Mouse (Mus musculus) embryonic facial prominence, embryonic 14.5 days (tissue): ENCODE measurements around the gene Dnm1. TPM values are rescaled to one million over a fixed set of nuclear protein-coding genes. Genes with fewer than 3 reads are reported as not detected.

Experiments used
- ATAC-seq: fragments of 200-750 bp; cut with Nextera tagmentation; 2 replicates; pipeline ENCODE4 v1.8.0; 2017; ENCODE audit warnings: low read depth, moderate number of reproducible peaks, moderate TSS enrichment
- DNase-seq: peaks from one replicate; pipeline ENCODE4 v3.0.0-alpha.2; 2015; ENCODE audit warnings: low spot score
- H3K27ac ChIP-seq: fragments of 300-500 bp; sonication (generic); replicated peaks from 2 replicates; pipeline ENCODE4 v1.5.1; 2014; ENCODE audit warnings: low read depth, mild to moderate bottlenecking, low read length, moderate library complexity
- H3K27me3 ChIP-seq: fragments of 300-500 bp; sonication (generic); replicated peaks from 2 replicates; pipeline ENCODE4 v1.6.1; 2014; ENCODE audit warnings: low read length; ENCODE audit not compliant: control insufficient read depth, insufficient read depth
- H3K36me3 ChIP-seq: fragments of 300-500 bp; sonication (generic); 2 replicates; pipeline ENCODE4 v1.6.1; 2014; ENCODE audit warnings: low read length, mixed read lengths; ENCODE audit not compliant: control insufficient read depth, insufficient read depth
- H3K4me1 ChIP-seq: fragments of 300-500 bp; sonication (generic); 2 replicates; pipeline ENCODE4 v1.6.1; 2014; ENCODE audit warnings: antibody characterized with exemption, low read length; ENCODE audit not compliant: control insufficient read depth, insufficient read depth
- H3K4me2 ChIP-seq: fragments of 300-500 bp; sonication (generic); 2 replicates; pipeline ENCODE4 v1.6.1; 2014; ENCODE audit warnings: low read depth, mild to moderate bottlenecking, low read length, moderate library complexity, mixed read lengths
- H3K4me3 ChIP-seq: fragments of 300-500 bp; sonication (generic); 2 replicates; pipeline ENCODE4 v1.5.1; 2014; ENCODE audit warnings: low read depth, mild to moderate bottlenecking, low read length
- H3K9ac ChIP-seq: fragments of 300-500 bp; sonication (generic); 2 replicates; pipeline ENCODE4 v1.6.1; 2014; ENCODE audit warnings: low read depth, mild to moderate bottlenecking, low read length, moderate library complexity, mixed read lengths
- H3K9me3 ChIP-seq: fragments of 300-500 bp; sonication (generic); 2 replicates; pipeline ENCODE4 v1.6.1; 2016; ENCODE audit warnings: low read length; ENCODE audit not compliant: control insufficient read depth
- WGBS: fragments of 180-500 bp; shearing (Covaris S2); extraction: QIAGEN DNeasy Blood & Tissue Kit; methylation state at CpG from one replicate; pipeline ENCODE4 v1.1.7; 2014; 5-methylcytosine and 5-hydroxymethylcytosine counted together
- polyA plus RNA-seq: library from polyadenylated mRNA; unstranded; fragments of >200 nt; fragmentation: Nextera tagmentation; extraction: Ambion mirVana; gene quantifications from 2 replicates; pipeline ENCODE4 v1.2.1, GENCODE M21; 2014

Dnm1 gene
- polyA plus RNA-seq, 1 experiment from 2014 or later = 34.1 TPM

GRCm38 (mm10) chr2:32348311-32348710, 4.8 kb downstream of the Dnm1 start:
- Histone ChIP-seq H3K36me3 (peaks cover 19% of the 10 kb centered on the region), H3K4me3 (no peak overlapping the region), H3K27ac (no peak overlapping the region), H3K4me2 (no peak overlapping the region), H3K4me1 (peaks cover 17% of the 10 kb centered on the region), H3K9ac (no peak overlapping the region; the same call in 1 of the 2 replicates), H3K27me3 (no peaks in the 10 kb centered on the region), H3K9me3 (no peaks in the 10 kb centered on the region)
- ATAC-seq = no peak
- 81% methylated on average over 10 of the region's 11 CpGs for WGBS
- no peak for DNase-seq

- Histone ChIP-seq H3K36me3 (peaks cover 21% of the 10 kb centered on the region), H3K4me1 (peaks cover 19% of the 10 kb centered on the region)
These were observed 6.1 kb downstream of the Dnm1 start for GRCm38 (mm10) chr2:32347019-32347418.

GRCm38 (mm10) chr2:32344598-32345321, 8.4 kb downstream of the Dnm1 start:
- no peak overlapping the region for H3K27ac ChIP-seq
- no peak overlapping the region for H3K9ac ChIP-seq

More at GRCm38 (mm10) chr2:32347019-32347418, 6.1 kb downstream of the Dnm1 start:
- ATAC-seq = no peak
- Histone ChIP-seq H3K9me3 (no peaks in the 10 kb centered on the region), H3K27me3 (no peaks in the 10 kb centered on the region), H3K9ac (no peak overlapping the region), H3K4me2 (no peak overlapping the region), H3K27ac (no peak overlapping the region), H3K4me3 (no peak overlapping the region)
- no peak for DNase-seq
- whole genome bisulfite sequencing = 76% methylated on average over 6 of the region's 6 CpGs

DNA sequence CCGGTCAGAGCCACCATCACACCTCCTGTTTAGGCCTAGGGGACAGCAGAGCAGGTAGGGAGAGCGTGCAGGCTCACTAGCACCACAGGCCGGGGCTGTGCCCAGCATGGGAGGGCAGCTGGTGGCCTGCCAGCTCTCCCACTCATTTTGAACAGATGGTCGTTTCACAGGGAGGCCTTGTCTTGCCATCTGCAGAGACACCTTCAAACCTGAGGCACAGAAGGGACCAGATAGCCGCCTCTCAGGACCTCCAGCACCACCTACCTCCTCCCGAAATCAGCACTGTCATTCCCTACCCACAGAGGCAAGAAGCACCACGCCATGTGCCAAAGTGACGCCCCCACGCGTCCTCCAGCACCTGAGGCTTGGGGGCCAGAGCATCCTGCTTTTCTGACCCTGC, 9.1 kb downstream of the Dnm1 start:
- WGBS = 87% methylated on average over 10 of the region's 10 CpGs
- no peak overlapping the region for H3K4me3 ChIP-seq
- no peak for DNase-seq

More at GRCm38 (mm10) chr2:32344598-32345321, 8.4 kb downstream of the Dnm1 start:
- peaks cover 5% of the 10 kb centered on the region for H3K4me1 ChIP-seq
- peaks cover 32% of the 10 kb centered on the region for H3K36me3 ChIP-seq
- no peak overlapping the region for H3K4me3 ChIP-seq
- DNase-seq = no peak
- H3K27me3 ChIP-seq = no peaks in the 10 kb centered on the region
- no peak overlapping the region for H3K4me2 ChIP-seq
- H3K9me3 ChIP-seq = no peaks in the 10 kb centered on the region
- 66% methylated on average over 14 of the region's 14 CpGs for WGBS
- no peak for ATAC-seq

GRCm38 (mm10) chr2:32343351-32343671, 9.8 kb downstream of the Dnm1 start:
- no peak for ATAC-seq
- H3K27me3 ChIP-seq = no peaks in the 10 kb centered on the region
- H3K9me3 ChIP-seq = no peaks in the 10 kb centered on the region
- WGBS = 87% methylated on average over 2 of the region's 2 CpGs
- H3K27ac ChIP-seq = peak overlapping the region; percentile 24; the same call in 1 of the 2 replicates
- H3K4me2 ChIP-seq = no peak overlapping the region
- H3K4me1 ChIP-seq = peaks cover 3% of the 10 kb centered on the region; the same call in 1 of the 2 replicates
- H3K36me3 ChIP-seq = peaks cover 38% of the 10 kb centered on the region
- no peak for DNase-seq
- H3K4me3 ChIP-seq = no peak overlapping the region
- H3K9ac ChIP-seq = no peak overlapping the region

More for the DNA sequence above, 9.1 kb downstream of the Dnm1 start:
- Histone ChIP-seq H3K27me3 (no peaks in the 10 kb centered on the region), H3K27ac (no peak overlapping the region; the same call in 1 of the 2 replicates), H3K9ac (no peak overlapping the region), H3K36me3 (peaks cover 39% of the 10 kb centered on the region), H3K9me3 (no peaks in the 10 kb centered on the region), H3K4me2 (no peak overlapping the region; the same call in 1 of the 2 replicates), H3K4me1 (peaks cover 3% of the 10 kb centered on the region; the same call in 1 of the 2 replicates)
- no peak for ATAC-seq

DNA sequence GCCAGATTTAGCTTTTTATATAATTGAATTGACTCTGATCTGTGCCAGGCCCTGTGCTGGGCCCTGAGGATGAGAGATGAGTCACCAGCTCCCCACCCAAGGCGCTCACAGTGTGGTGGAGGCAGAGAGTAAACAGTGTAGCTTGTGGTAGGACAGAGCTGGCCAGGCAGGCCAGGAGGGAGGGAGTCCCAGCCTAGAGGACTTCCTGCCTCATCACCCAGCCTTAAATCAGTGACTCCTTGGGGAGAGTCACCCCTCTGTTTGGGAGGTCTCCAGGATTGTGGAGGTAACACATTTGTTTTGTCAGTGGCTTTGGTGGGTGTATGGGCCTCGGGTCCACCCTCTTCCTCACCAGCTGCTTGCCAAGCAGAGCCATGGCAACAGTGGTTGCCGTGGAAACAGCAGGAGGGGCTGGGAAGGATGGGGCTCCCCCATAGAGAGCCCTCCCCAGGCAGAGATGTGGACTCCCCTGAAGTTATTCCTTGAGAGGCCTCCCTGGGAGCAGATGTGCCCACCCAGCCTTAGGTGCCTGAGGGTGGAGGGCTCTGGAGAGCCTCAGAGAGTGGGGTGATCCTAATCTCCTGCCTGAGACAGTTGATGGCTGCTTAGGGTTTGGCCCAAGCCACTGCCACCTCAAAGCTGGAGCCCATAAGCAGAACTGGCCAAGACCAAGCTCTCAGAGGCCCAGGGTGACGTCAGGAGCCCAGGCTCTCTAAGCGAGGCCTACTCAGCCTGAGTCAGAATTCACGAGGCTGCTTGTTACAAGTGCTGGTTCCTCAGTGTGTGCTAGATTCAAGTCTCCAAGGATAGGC, 10.4 kb downstream of the Dnm1 start:
- H3K9ac ChIP-seq = no peak overlapping the region
- no peaks in the 10 kb centered on the region for H3K9me3 ChIP-seq
- no peak for DNase-seq
- no peak overlapping the region for H3K4me3 ChIP-seq
- no peaks in the 10 kb centered on the region for H3K27me3 ChIP-seq
- H3K4me2 ChIP-seq = no peak overlapping the region
- H3K4me1 ChIP-seq = peaks cover 3% of the 10 kb centered on the region; the same call in 1 of the 2 replicates
- peak; percentile 69 for ATAC-seq
- 68% methylated on average over 6 of the region's 6 CpGs for WGBS
- peaks cover 38% of the 10 kb centered on the region for H3K36me3 ChIP-seq
- H3K27ac ChIP-seq = peak overlapping the region; percentile 24

GRCm38 (mm10) chr2:32342039-32342438, 11.1 kb downstream of the Dnm1 start:
- no peak overlapping the region for H3K4me2 ChIP-seq
- H3K4me3 ChIP-seq = no peak overlapping the region
- H3K36me3 ChIP-seq = peaks cover 42% of the 10 kb centered on the region
- 84% methylated on average over 4 of the region's 4 CpGs for WGBS
- ATAC-seq = no peak
- H3K27ac ChIP-seq = peak overlapping the region; percentile 24; the same call in 1 of the 2 replicates
- peaks cover 3% of the 10 kb centered on the region; the same call in 1 of the 2 replicates for H3K4me1 ChIP-seq
- H3K9ac ChIP-seq = no peak overlapping the region
- H3K9me3 ChIP-seq = no peaks in the 10 kb centered on the region
- H3K27me3 ChIP-seq = no peaks in the 10 kb centered on the region
- no peak for DNase-seq

DNA sequence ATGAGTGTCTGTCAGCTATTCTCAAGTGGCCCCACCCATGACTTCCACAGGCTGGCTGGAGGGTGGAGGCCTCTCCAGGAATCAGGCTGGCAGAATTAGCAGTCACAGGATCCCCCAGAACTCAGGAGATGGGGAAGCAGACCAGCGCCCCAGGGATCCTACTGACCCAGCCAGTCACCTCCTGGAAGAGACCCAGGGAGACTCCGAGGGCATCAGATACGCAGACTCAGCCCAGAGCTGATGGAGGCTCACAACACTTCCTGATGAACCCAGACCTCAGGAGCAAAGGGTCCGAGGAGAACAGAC, 11.6 kb downstream of the Dnm1 start:
- H3K36me3 ChIP-seq = peaks cover 46% of the 10 kb centered on the region
- H3K9ac ChIP-seq = no peak overlapping the region
- peaks cover 3% of the 10 kb centered on the region; the same call in 1 of the 2 replicates for H3K4me1 ChIP-seq
- no peak overlapping the region for H3K4me3 ChIP-seq
- H3K4me2 ChIP-seq = no peak overlapping the region
- H3K27ac ChIP-seq = no peak overlapping the region
- no peak for ATAC-seq
- WGBS = 86% methylated on average over 4 of the region's 4 CpGs
- H3K27me3 ChIP-seq = no peaks in the 10 kb centered on the region
- no peak for DNase-seq
- no peaks in the 10 kb centered on the region for H3K9me3 ChIP-seq
